Mouse (Mus musculus): ENCODE measurements around the gene Zfp260. TPM values are rescaled to one million over a fixed set of nuclear protein-coding genes. Genes with fewer than 3 reads are reported as not detected.

Zfp260 gene
- polyA plus RNA-seq, 1 experiment from 2014 or later, result 112 TPM

DNA sequence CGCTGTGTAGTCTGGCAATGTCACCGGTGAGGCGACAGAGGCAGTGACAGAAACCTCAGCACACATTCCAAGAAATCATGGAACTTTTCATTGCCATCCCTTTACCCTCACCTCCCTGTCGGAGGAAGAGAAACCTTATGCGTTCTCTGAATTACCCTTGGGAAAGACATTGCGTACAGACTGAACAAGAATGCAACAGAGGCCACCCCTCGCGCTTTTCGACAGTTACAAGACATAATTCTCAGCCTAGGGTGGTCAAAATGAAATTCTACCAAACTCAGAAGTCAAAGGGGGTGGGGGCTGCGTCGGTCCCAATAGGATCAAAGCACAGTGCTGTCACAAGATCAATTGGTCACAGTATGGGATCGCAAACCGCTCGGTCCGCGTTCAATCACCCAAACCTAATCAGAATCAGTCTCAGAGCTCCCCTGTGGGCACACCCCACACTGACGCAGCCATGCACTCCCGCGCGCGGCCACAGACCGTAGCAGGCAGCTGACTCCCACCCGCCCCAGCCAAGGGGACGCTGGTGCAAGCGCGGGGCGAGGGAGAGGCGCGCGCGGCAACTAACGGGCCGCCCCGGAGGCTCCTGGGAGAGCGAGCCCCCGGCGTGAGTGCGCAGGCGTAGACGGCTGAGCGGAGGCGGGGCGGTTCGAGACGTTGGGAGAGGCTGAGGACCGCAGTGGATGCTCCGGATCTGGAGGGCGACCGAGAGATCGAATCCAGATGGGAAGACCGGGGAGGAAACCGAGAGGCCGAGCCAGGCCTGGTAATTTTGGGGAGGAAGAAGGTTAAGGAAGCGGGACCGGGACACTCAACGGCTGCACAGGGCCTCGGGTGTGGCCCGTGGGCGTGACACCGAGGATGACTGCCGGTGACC, 27.0 kb downstream of the Zfp260 start, which contains the start of gene Zfp382:
Zfp382 (plus strand) TSS at position 635 of the 880 bp plus-strand sequence.
- WGBS, result under 1% methylated on average over 61 of the region's 61 CpGs
- ATAC-seq (ENCODE audit: low FRiP score, low TSS enrichment), result peak; percentile 97

DNA sequence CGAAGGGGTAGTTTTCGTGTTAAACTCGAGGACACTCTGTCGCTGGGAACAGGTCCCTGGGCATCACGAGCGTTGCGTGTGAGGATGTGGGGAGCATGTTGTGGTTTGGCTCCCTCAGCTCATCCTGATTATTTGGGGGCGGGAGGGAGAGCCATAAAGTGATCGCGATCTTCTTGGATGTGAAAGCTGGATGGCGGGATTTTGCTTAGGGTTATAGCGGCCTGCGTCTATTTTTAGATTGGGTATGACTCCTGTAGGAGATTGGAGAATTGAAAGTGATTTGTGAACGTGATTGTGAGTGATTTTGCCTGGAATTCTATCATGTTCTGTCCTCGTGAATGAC, 27.6 kb downstream of the Zfp260 start:
- Histone ChIP-seq H3K4me2 (replicated peaks; ENCODE audit: low read depth, low read length) (peak overlapping the region; percentile 93), H3K9ac (replicated peaks; ENCODE audit: low read length) (peak overlapping the region; percentile 75), H3K4me3 (ENCODE audit: low read length) (peak overlapping the region; percentile 71), H3K9me3 (ENCODE audit: low read length) (no peaks in the 10 kb centered on the region), H3K36me3 (ENCODE audit: insufficient read depth, low read length) (peaks cover 9% of the 10 kb centered on the region; the same call in 1 of the 2 replicates), H3K27ac (ENCODE audit: low read length) (peak overlapping the region; percentile 62; the same call in 1 of the 2 replicates), H3K27me3 (ENCODE audit: insufficient read depth, low read length) (no peaks in the 10 kb centered on the region), H3K4me1 (ENCODE audit: insufficient read depth, low read length) (peaks cover 12% of the 10 kb centered on the region)
- WGBS, result 2% methylated on average over 15 of the region's 15 CpGs
- ATAC-seq (ENCODE audit: low FRiP score, low TSS enrichment), result no peak; the same call in 1 of the 2 replicates

More for the DNA sequence above, 27.0 kb downstream of the Zfp260 start, which contains the start of gene Zfp382:
- Histone ChIP-seq H3K9me3 (ENCODE audit: low read length) (peaks cover under 1% of the 10 kb centered on the region), H3K27ac (ENCODE audit: low read length) (peak within 1 kb of the TSS; percentile 63), H3K4me3 (ENCODE audit: low read length) (peak within 1 kb of the TSS; percentile 71), H3K9ac (replicated peaks; ENCODE audit: low read length) (peak within 1 kb of the TSS; percentile 75), H3K27me3 (ENCODE audit: insufficient read depth, low read length) (no peaks in the 10 kb centered on the region), H3K4me2 (replicated peaks; ENCODE audit: low read depth, low read length) (peak within 1 kb of the TSS; percentile 93), H3K36me3 (ENCODE audit: insufficient read depth, low read length) (0 out of 2 replicates have a peak, but pooled peaks cover 4% of the 10 kb centered on the region), H3K4me1 (ENCODE audit: insufficient read depth, low read length) (peaks cover 12% of the 10 kb centered on the region)

DNA sequence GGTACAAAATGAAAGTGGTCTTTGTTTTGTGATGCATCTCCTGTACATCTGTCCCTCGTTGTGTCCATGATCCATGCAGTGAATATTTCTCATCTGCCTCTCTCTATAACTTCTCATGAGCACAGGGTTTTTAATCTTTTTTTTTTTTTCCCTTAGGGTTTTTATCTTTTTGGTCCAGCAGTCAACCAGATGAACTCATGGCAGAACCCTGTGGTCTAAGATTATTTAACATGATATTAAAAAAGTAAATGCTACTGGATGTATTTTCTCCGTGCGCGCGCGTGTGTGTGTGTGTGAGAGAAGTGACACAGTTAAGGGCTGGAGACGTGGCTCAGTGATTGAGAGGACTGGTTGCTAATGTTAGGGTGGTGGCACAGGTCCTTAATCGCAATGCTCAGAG, 35.3 kb downstream of the Zfp260 start:
- Histone ChIP-seq H3K27ac (ENCODE audit: low read length) (no peak overlapping the region), H3K9ac (replicated peaks; ENCODE audit: low read length) (no peak overlapping the region), H3K4me3 (ENCODE audit: low read length) (no peak overlapping the region), H3K9me3 (ENCODE audit: low read length) (peaks cover 4% of the 10 kb centered on the region; the same call in 1 of the 2 replicates), H3K4me1 (ENCODE audit: insufficient read depth, low read length) (no peaks in the 10 kb centered on the region), H3K4me2 (replicated peaks; ENCODE audit: low read depth, low read length) (no peak overlapping the region), H3K36me3 (ENCODE audit: insufficient read depth, low read length) (peaks cover 54% of the 10 kb centered on the region), H3K27me3 (ENCODE audit: insufficient read depth, low read length) (no peaks in the 10 kb centered on the region)
- ATAC-seq (ENCODE audit: low FRiP score, low TSS enrichment), result no peak
- 95% methylated on average over 8 of the region's 8 CpGs for WGBS

DNA sequence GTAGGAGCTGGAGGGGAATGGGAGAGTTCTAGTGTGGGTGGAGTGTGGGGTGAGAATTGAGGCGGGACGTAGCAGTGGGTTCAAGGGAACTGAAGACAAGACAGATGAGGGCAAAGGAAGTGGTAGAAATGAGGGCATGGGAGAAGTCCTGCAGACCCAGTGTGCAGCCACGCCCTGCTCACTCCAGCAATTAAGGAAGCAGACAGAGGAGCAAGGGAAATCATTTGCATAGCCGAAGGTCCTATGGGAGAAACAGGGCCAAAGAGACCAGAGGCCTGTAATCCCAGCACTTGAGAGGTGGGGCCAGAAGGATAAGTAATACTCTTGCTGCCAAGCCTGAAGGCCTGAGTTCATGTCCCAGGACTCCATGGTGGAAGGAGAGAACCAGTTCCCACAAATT, 37.8 kb downstream of the Zfp260 start:
- no peak overlapping the region for H3K4me2 ChIP-seq (replicated peaks; ENCODE audit: low read depth, low read length)
- no peaks in the 10 kb centered on the region for H3K27me3 ChIP-seq (ENCODE audit: insufficient read depth, low read length)
- H3K9ac ChIP-seq (replicated peaks; ENCODE audit: low read length), result no peak overlapping the region
- peaks cover 4% of the 10 kb centered on the region; the same call in 1 of the 2 replicates for H3K9me3 ChIP-seq (ENCODE audit: low read length)
- no peak for ATAC-seq (ENCODE audit: low FRiP score, low TSS enrichment)
- 96% methylated on average over 4 of the region's 4 CpGs for WGBS
- H3K4me3 ChIP-seq (ENCODE audit: low read length), result no peak overlapping the region
- H3K4me1 ChIP-seq (ENCODE audit: insufficient read depth, low read length), result no peaks in the 10 kb centered on the region
- no peak overlapping the region for H3K27ac ChIP-seq (ENCODE audit: low read length)
- H3K36me3 ChIP-seq (ENCODE audit: insufficient read depth, low read length), result peaks cover 49% of the 10 kb centered on the region

DNA sequence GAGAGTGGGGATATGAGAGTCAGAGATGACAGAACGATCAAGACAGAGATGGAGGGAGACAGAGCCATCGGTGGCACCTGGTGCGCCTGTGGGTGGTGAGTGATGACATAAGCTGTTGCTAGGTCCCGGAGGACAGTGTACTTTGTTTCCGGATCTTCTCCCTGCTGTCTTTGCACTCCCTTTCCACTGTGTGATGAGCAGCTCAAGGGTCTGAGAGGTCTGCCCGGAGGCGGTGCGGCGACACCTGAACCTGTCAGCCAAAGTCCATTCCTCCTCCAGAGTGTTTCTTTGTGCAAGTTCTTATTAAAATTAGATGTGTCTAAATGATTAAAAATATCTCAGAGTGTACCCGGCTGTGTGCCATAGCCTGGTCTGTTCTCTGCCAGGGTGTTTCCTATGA, 42.2 kb downstream of the Zfp260 start:
- Histone ChIP-seq H3K27ac (ENCODE audit: low read length) (no peak overlapping the region), H3K4me1 (ENCODE audit: insufficient read depth, low read length) (no peaks in the 10 kb centered on the region), H3K27me3 (ENCODE audit: insufficient read depth, low read length) (no peaks in the 10 kb centered on the region), H3K4me2 (replicated peaks; ENCODE audit: low read depth, low read length) (no peak overlapping the region), H3K9me3 (ENCODE audit: low read length) (peaks cover 4% of the 10 kb centered on the region; the same call in 1 of the 2 replicates), H3K36me3 (ENCODE audit: insufficient read depth, low read length) (peaks cover 44% of the 10 kb centered on the region), H3K9ac (replicated peaks; ENCODE audit: low read length) (no peak overlapping the region), H3K4me3 (ENCODE audit: low read length) (no peak overlapping the region)
- 86% methylated on average over 10 of the region's 10 CpGs for WGBS
- no peak for ATAC-seq (ENCODE audit: low FRiP score, low TSS enrichment)

DNA sequence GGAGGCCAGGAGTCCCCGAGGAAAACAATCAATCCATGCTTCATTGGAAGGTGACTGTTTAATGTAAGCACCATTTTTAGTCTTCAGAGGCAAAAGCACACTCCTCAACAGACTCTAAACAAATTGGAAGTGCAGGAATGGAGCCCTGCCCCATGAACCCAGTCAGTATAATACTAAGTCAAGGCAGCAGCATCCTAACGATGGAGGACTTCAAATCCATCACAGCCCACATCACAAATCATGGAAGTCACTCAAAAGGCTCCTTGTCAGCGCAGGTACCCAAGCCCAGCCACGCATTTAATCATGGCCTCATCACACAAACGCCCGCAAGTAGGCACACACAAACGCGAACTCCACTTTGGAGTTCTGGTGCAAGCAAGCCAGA, 48.6 kb downstream of the Zfp260 start:
- peak overlapping the region; percentile 86 for H3K9ac ChIP-seq (replicated peaks; ENCODE audit: low read length)
- no peaks in the 10 kb centered on the region for H3K27me3 ChIP-seq (ENCODE audit: insufficient read depth, low read length)
- peak overlapping the region; percentile 91 for H3K27ac ChIP-seq (ENCODE audit: low read length)

DNA sequence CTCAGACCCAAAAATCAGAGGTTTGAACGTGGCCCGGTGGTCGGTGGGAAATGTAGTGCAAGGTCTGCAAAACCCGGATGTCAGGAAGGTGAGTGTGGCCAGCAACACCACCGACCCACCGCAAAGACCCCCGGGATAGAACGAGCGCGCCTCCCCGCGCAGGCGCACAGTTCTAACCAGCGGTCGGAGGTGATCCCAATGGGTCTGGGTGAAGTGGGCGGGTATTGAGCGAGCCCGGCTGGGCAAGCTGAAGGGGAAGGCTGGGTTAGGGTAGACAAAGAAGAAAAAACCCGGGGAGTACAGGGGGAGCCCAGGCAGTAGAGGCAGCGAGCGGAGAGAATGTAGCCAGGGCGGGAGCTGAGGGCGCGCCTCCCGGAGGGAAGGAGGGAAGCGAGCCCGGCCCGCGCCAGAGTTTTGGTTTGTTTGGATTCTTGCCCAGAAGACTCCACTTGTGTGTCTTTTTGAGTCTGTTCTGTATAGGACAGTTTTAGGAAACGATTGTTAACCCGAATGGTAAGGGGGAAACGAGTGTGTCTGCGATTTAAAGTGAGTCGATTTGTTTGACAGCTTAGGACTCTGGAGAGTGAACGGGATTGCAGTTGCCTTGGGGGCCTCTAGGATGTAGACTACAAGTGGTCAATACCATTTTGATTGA, 49.1 kb downstream of the Zfp260 start:
- peak; percentile 97 for ATAC-seq (ENCODE audit: low FRiP score, low TSS enrichment)
- Histone ChIP-seq H3K9ac (replicated peaks; ENCODE audit: low read length) (peak overlapping the region; percentile 86), H3K27ac (ENCODE audit: low read length) (peak overlapping the region; percentile 91), H3K4me2 (replicated peaks; ENCODE audit: low read depth, low read length) (peak overlapping the region; percentile 71), H3K9me3 (ENCODE audit: low read length) (peaks cover 18% of the 10 kb centered on the region), H3K4me3 (ENCODE audit: low read length) (peak overlapping the region; percentile 71), H3K36me3 (ENCODE audit: insufficient read depth, low read length) (peaks cover 36% of the 10 kb centered on the region), H3K4me1 (ENCODE audit: insufficient read depth, low read length) (peaks cover 4% of the 10 kb centered on the region), H3K27me3 (ENCODE audit: insufficient read depth, low read length) (no peaks in the 10 kb centered on the region)
- 2% methylated on average over 35 of the region's 35 CpGs for WGBS

More for the DNA sequence above, 48.6 kb downstream of the Zfp260 start:
- peaks cover 30% of the 10 kb centered on the region for H3K36me3 ChIP-seq (ENCODE audit: insufficient read depth, low read length)
- H3K4me2 ChIP-seq (replicated peaks; ENCODE audit: low read depth, low read length), result peak overlapping the region; percentile 71
- peaks cover 4% of the 10 kb centered on the region for H3K4me1 ChIP-seq (ENCODE audit: insufficient read depth, low read length)
- H3K9me3 ChIP-seq (ENCODE audit: low read length), result peaks cover 17% of the 10 kb centered on the region
- 12% methylated on average over 8 of the region's 8 CpGs for WGBS
- H3K4me3 ChIP-seq (ENCODE audit: low read length), result peak overlapping the region; percentile 71
- peak; percentile 49 for ATAC-seq (ENCODE audit: low FRiP score, low TSS enrichment)

DNA sequence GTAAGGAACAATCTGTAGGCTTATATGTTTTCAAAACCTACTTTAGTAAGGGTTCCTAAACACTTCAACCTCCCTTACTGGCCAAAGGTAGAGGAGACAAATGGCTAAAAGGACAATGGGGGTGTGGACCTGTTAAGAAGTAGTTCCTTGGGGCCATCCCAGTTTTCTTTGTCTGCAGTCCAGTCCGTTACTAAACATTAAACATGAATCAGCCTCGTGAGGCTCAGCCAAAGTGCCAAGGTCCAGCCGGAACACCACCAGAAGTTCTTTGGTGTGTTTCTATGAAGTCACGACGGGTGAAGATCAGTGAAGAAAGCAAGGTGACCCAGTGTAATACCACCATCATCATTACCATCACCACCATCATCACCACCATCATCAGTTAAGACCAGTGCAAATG, 52.4 kb downstream of the Zfp260 start:
- Histone ChIP-seq H3K36me3 (ENCODE audit: insufficient read depth, low read length) (peaks cover 49% of the 10 kb centered on the region), H3K27ac (ENCODE audit: low read length) (no peak overlapping the region), H3K4me3 (ENCODE audit: low read length) (no peak overlapping the region), H3K27me3 (ENCODE audit: insufficient read depth, low read length) (no peaks in the 10 kb centered on the region), H3K4me1 (ENCODE audit: insufficient read depth, low read length) (peaks cover 4% of the 10 kb centered on the region), H3K4me2 (replicated peaks; ENCODE audit: low read depth, low read length) (no peak overlapping the region), H3K9ac (replicated peaks; ENCODE audit: low read length) (no peak overlapping the region), H3K9me3 (ENCODE audit: low read length) (peaks cover 49% of the 10 kb centered on the region)
- WGBS, result 95% methylated on average over 5 of the region's 5 CpGs
- no peak for ATAC-seq (ENCODE audit: low FRiP score, low TSS enrichment)

DNA sequence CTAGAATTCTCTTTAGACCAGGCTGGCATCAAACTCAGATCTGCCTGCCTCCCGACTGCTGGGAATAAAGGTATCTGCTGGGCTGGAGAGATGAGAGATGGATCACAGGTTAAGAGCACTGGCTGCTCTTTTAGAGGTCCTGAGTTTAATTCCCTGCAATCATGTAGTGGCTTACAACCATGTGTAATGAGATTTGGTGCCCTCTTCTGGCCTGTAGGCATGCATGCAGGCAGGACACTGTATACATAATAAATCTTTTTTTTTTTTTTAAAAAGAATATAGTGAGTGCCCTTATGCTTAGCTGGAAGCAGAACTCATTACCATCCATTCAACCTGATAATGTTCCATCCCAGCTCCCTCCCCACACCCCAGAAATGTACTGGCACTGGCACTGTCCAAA, 59.5 kb downstream of the Zfp260 start:
- Histone ChIP-seq H3K9me3 (ENCODE audit: low read length) (peaks cover 94% of the 10 kb centered on the region), H3K27me3 (ENCODE audit: insufficient read depth, low read length) (no peaks in the 10 kb centered on the region), H3K36me3 (ENCODE audit: insufficient read depth, low read length) (peaks cover 90% of the 10 kb centered on the region), H3K4me1 (ENCODE audit: insufficient read depth, low read length) (no peaks in the 10 kb centered on the region), H3K4me3 (ENCODE audit: low read length) (no peak overlapping the region), H3K27ac (ENCODE audit: low read length) (no peak overlapping the region), H3K9ac (replicated peaks; ENCODE audit: low read length) (no peak overlapping the region), H3K4me2 (replicated peaks; ENCODE audit: low read depth, low read length) (no peak overlapping the region)
- 96% methylated on average over 1 of the region's 1 CpGs for WGBS
- ATAC-seq (ENCODE audit: low FRiP score, low TSS enrichment), result no peak

Measured in kidney, embryonic 16.5 days (tissue).